9 mouse cellular contexts compared by ENCODE assay signal in the genomic region with DNA sequence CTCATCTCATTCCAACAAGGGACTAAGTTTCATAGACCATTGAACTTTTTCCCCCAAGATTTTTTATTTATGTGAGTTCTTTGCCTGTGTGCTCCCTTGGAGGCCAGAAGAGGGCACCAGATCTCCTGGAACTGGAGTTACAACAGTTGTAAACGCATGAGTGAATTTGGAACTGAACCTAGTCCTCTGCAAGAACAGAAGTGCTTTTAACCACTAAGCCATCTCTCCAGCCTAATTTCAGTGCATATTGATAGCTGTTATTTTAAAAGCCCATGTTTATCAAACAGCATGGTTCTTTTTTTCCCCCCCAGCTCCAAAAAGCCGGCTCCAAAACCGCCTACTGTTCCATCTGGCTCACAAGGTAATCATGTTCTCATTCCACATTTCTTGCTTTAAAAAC. TPM values are rescaled to one million over a fixed set of nuclear protein-coding genes. Genes with fewer than 3 reads are reported as not detected.
DNase-seq lines count a peak whose midpoint lies in the region; ATAC-seq lines count a peak whose summit lies in the region.
"Had no signal": no experiment of that assay in that cellular context is flagged by ENCODE, and none has a peak within 500 bp of the region (broad histone marks: within the 10 kb centered on the region; RNA-seq: fewer than 3 reads in every experiment).

No protein-coding gene starts in this region.

- DNase-seq in cerebellum, adult 8-10 months: peak; percentile 11
- DNase-seq in cerebellum, adult 11-12 months: no peak
- peak; percentile 32 for DNase-seq in midbrain, embryonic 10.5 days (ENCODE audit: low spot score)
- peak; percentile 14 for DNase-seq in embryo, embryonic 11.5 days (ENCODE audit: low read depth, low spot score)
- DNase-seq in left cerebral cortex, adult 11 months (ENCODE audit: low spot score): peak; percentile 18
- DNase-seq in right cerebral cortex, postnatal 4 days: peak; percentile 3

- 81% methylated on average over 3 of the region's 3 CpGs for WGBS in midbrain, embryonic 10.5 days
- WGBS in midbrain, embryonic 16.5 days: 78% methylated on average over 3 of the region's 3 CpGs

- no peak overlapping the region for H3K27ac ChIP-seq in midbrain, embryonic 10.5 days (replicated peaks)
- H3K27ac ChIP-seq in midbrain, embryonic 16.5 days (ENCODE audit: low read length): no peak overlapping the region
- H3K27ac ChIP-seq: neural tube, embryonic 12.5 days had no signal

- ATAC-seq in midbrain, embryonic 16.5 days: no peak
- ATAC-seq in monocyte, adult 5-6 weeks (replicated peaks; ENCODE audit: insufficient number of reproducible peaks, low FRiP score, low TSS enrichment, poor library complexity, severe bottlenecking): no peak

- H3K27me3 ChIP-seq in midbrain, embryonic 10.5 days (ENCODE audit: low read depth, poor library complexity, severe bottlenecking): no peaks in the 10 kb centered on the region
- no peaks in the 10 kb centered on the region for H3K27me3 ChIP-seq in midbrain, embryonic 16.5 days (ENCODE audit: control insufficient read depth, insufficient read depth, low read depth, low read length)
- H3K27me3 ChIP-seq: neural tube, embryonic 12.5 days had no signal

- no peaks in the 10 kb centered on the region for H3K4me1 ChIP-seq in midbrain, embryonic 10.5 days
- H3K4me1 ChIP-seq in midbrain, embryonic 16.5 days (ENCODE audit: control insufficient read depth, insufficient read depth, low read length): no peaks in the 10 kb centered on the region
- H3K4me1 ChIP-seq: neural tube, embryonic 12.5 days had no signal

- peaks cover 58% of the 10 kb centered on the region for H3K36me3 ChIP-seq in midbrain, embryonic 10.5 days
- peaks cover 3% of the 10 kb centered on the region for H3K36me3 ChIP-seq in midbrain, embryonic 16.5 days (ENCODE audit: control insufficient read depth, insufficient read depth, low read length)

- no peak overlapping the region for H3K9ac ChIP-seq in midbrain, embryonic 16.5 days (ENCODE audit: low read depth, low read length)
- H3K9ac ChIP-seq: neural tube, embryonic 12.5 days had no signal

- no peak overlapping the region for H3K4me3 ChIP-seq in midbrain, embryonic 10.5 days
- H3K4me3 ChIP-seq in midbrain, embryonic 16.5 days (ENCODE audit: low read depth, low read length): no peak overlapping the region
- H3K4me3 ChIP-seq: neural tube, embryonic 12.5 days had no signal

- H3K4me2 ChIP-seq in midbrain, embryonic 16.5 days (ENCODE audit: low read length): no peak overlapping the region
- H3K4me2 ChIP-seq: neural tube, embryonic 12.5 days had no signal

- no peaks in the 10 kb centered on the region for H3K9me3 ChIP-seq in midbrain, embryonic 10.5 days (replicated peaks)
- no peaks in the 10 kb centered on the region for H3K9me3 ChIP-seq in midbrain, embryonic 16.5 days (replicated peaks; ENCODE audit: control insufficient read depth, low read length, poor library complexity, severe bottlenecking)
- H3K9me3 ChIP-seq: neural tube, embryonic 12.5 days had no signal

RNA-seq across cellular contexts. Expression of a gene that starts 8.4 kb away (rescaled TPM):
- 14.6 and 15.6 TPM in 2 replicates for polyA plus RNA-seq in midbrain, embryonic 10.5 days (2016; fragmentation: Nextera tagmentation; extraction: Ambion mirVana)
- 5.5 and 7.6 TPM in 2 replicates for polyA plus RNA-seq in midbrain, embryonic 16.5 days (2015; fragmentation: Nextera tagmentation; extraction: Ambion mirVana)
- total RNA-seq in monocyte, adult 5-6 weeks (2017): not detected in 3 replicates

RNA-seq across cellular contexts. Expression of a gene that starts 35.3 kb away (rescaled TPM):
- 2.1 and 2.4 TPM in 2 replicates for polyA plus RNA-seq in midbrain, embryonic 10.5 days (2016; fragmentation: Nextera tagmentation; extraction: Ambion mirVana)
- polyA plus RNA-seq in midbrain, embryonic 16.5 days (2015; fragmentation: Nextera tagmentation; extraction: Ambion mirVana): 1.0 and 1.1 TPM in 2 replicates
- total RNA-seq in monocyte, adult 5-6 weeks (2017): 128 to 170 TPM (median 152 TPM) in 3 replicates

RNA-seq across cellular contexts. Expression of a gene that starts 44.1 kb away (rescaled TPM):
- 13.9 and 16.4 TPM in 2 replicates for polyA plus RNA-seq in midbrain, embryonic 10.5 days (2016; fragmentation: Nextera tagmentation; extraction: Ambion mirVana)
- 16.4 and 20.3 TPM in 2 replicates for polyA plus RNA-seq in midbrain, embryonic 16.5 days (2015; fragmentation: Nextera tagmentation; extraction: Ambion mirVana)
- 16.8 to 43.2 TPM (median 17.6 TPM) in 3 replicates for total RNA-seq in monocyte, adult 5-6 weeks (2017)
